In genomic region chr8:120692934-120693333, GRCm38 (mm10) we compare ENCODE assay signal across 27 mouse cellular contexts. TPM values are rescaled to one million over a fixed set of nuclear protein-coding genes. Genes with fewer than 3 reads are reported as not detected.
"Had no signal": no experiment of that assay in that cellular context is flagged by ENCODE, and none has a peak within 500 bp of the region (broad histone marks: within the 10 kb centered on the region; RNA-seq: fewer than 3 reads in every experiment).

No protein-coding gene starts in this region.

- H3K4me3 ChIP-seq: gastrocnemius, adult 2 months; heart, adult 2 months; heart, embryonic 12.5 days; hindbrain, embryonic 10.5 days; hindbrain, embryonic 12.5 days; kidney, embryonic 15.5 days; limb, embryonic 10.5 days; limb, embryonic 12.5 days had no signal

- H3K36me3 ChIP-seq: heart, embryonic 12.5 days; hindbrain, embryonic 10.5 days; hindbrain, embryonic 12.5 days; kidney, embryonic 15.5 days; limb, embryonic 10.5 days; limb, embryonic 12.5 days had no signal

- DNase-seq: gastrocnemius, postnatal 10 days; gastrocnemius, postnatal 25 days; heart, adult 2 months; heart, postnatal 10 days; heart, postnatal 4 days; kidney, adult 11 months; kidney, adult 2 months; kidney, adult 9 months; kidney, postnatal 14 days; layer of hippocampus, adult 9-11 months; layer of hippocampus, postnatal 36 days; liver had no signal

- H3K9me3 ChIP-seq: kidney, embryonic 15.5 days; limb, embryonic 10.5 days had no signal

- H3K27ac ChIP-seq: gastrocnemius, adult 2 months; heart, adult 2 months; hindbrain, embryonic 10.5 days; hindbrain, embryonic 12.5 days; hindbrain, embryonic 14.5 days; kidney, postnatal 0 days; limb, embryonic 10.5 days; limb, embryonic 12.5 days; liver, embryonic 14.5 days had no signal

- H3K9ac ChIP-seq: heart, embryonic 12.5 days; hindbrain, embryonic 12.5 days; hindbrain, embryonic 14.5 days; kidney, embryonic 15.5 days; limb, embryonic 12.5 days; liver, embryonic 14.5 days had no signal

- H3K4me2 ChIP-seq: hindbrain, embryonic 12.5 days; hindbrain, embryonic 14.5 days; limb, embryonic 12.5 days; liver, embryonic 11.5 days had no signal

- ATAC-seq: hindbrain, embryonic 16.5 days; inflammation-experienced regulatory T-cells, adult 6 months had no signal

RNA-seq across cellular contexts. Expression of gene Gm27021, which starts 25.1 kb away (rescaled TPM):
- total RNA-seq: gastrocnemius, adult 2 months; gastrocnemius, postnatal 10 days; gastrocnemius, postnatal 25 days; heart, adult 2 months; heart, postnatal 25 days; heart, postnatal 4 days; layer of hippocampus, postnatal 36 days had no signal
- polyA plus RNA-seq: heart, adult 2 months; heart, embryonic 12.5 days; heart, embryonic 16.5 days; kidney, adult 2 months had no signal
